Mouse (Mus musculus): ENCODE data around the gene Vps54. TPM values are rescaled to one million over a fixed set of nuclear protein-coding genes. Genes with fewer than 3 reads are reported as not detected.

The Vps54 gene
- polyA plus RNA-seq, 1 experiment from 2014 or later: 4.9 TPM

GRCm38 (mm10) chr11:21224446-21224845 lies 14.6 kb upstream of the Vps54 start:
- Histone ChIP-seq H3K9me3 (ENCODE audit: low read length) (no peaks in the 10 kb centered on the region), H3K36me3 (replicated peaks; ENCODE audit: insufficient read depth, low read length) (no peaks in the 10 kb centered on the region), H3K4me2 (ENCODE audit: low read depth, low read length) (no peak overlapping the region), H3K4me1 (ENCODE audit: insufficient read depth) (peaks cover 15% of the 10 kb centered on the region; the same call in 1 of the 2 replicates), H3K27me3 (ENCODE audit: insufficient read depth, low read length) (no peaks in the 10 kb centered on the region), H3K4me3 (ENCODE audit: low read depth, low read length) (no peak overlapping the region), H3K9ac (replicated peaks) (no peak overlapping the region), H3K27ac (ENCODE audit: low read depth) (0 out of 2 replicates have a peak overlapping the region, but pooled peaks have one; percentile 1)
- DNase-seq (no peak), ATAC-seq (0 out of 2 replicates have a peak, but pooled peaks have one; percentile 24)
- no peak for TF ChIP-seq CTCF (IDR thresholded peaks at IDR 0.05; ENCODE audit: low read depth)
- TF ChIP-seq EP300 (IDR thresholded peaks at IDR 0.05; ENCODE audit: low read depth): no peak

GRCm38 (mm10) chr11:21224983-21225382 lies 14.1 kb upstream of the Vps54 start:
- no peak overlapping the region for H3K4me2 ChIP-seq (ENCODE audit: low read depth, low read length)
- peaks cover 14% of the 10 kb centered on the region; the same call in 1 of the 2 replicates for H3K4me1 ChIP-seq (ENCODE audit: insufficient read depth)
- ATAC-seq (no peak), DNase-seq (no peak)
- H3K27me3 ChIP-seq (ENCODE audit: insufficient read depth, low read length): no peaks in the 10 kb centered on the region
- 0 out of 2 replicates have a peak overlapping the region, but pooled peaks have one; percentile 1 for H3K27ac ChIP-seq (ENCODE audit: low read depth)
- H3K4me3 ChIP-seq (ENCODE audit: low read depth, low read length): no peak overlapping the region
- no peak overlapping the region for H3K9ac ChIP-seq (replicated peaks)
- no peaks in the 10 kb centered on the region for H3K36me3 ChIP-seq (replicated peaks; ENCODE audit: insufficient read depth, low read length)
- no peaks in the 10 kb centered on the region for H3K9me3 ChIP-seq (ENCODE audit: low read length)
- TF ChIP-seq CTCF (IDR thresholded peaks at IDR 0.05; ENCODE audit: low read depth): no peak
- TF ChIP-seq EP300 (IDR thresholded peaks at IDR 0.05; ENCODE audit: low read depth): no peak

GRCm38 (mm10) chr11:21235381-21235780 lies 3.7 kb upstream of the Vps54 start:
- H3K4me1 ChIP-seq (ENCODE audit: insufficient read depth): 0 out of 2 replicates have a peak, but pooled peaks cover 3% of the 10 kb centered on the region
- no peak overlapping the region for H3K9ac ChIP-seq (replicated peaks)
- no peak overlapping the region for H3K4me2 ChIP-seq (ENCODE audit: low read depth, low read length)
- H3K4me3 ChIP-seq (ENCODE audit: low read depth, low read length): no peak overlapping the region
- no peaks in the 10 kb centered on the region for H3K36me3 ChIP-seq (replicated peaks; ENCODE audit: insufficient read depth, low read length)
- TF ChIP-seq CTCF (IDR thresholded peaks at IDR 0.05; ENCODE audit: low read depth): no peak
- no peak for TF ChIP-seq EP300 (IDR thresholded peaks at IDR 0.05; ENCODE audit: low read depth)
- H3K27ac ChIP-seq (ENCODE audit: low read depth): 0 out of 2 replicates have a peak overlapping the region, but pooled peaks have one; percentile 11
- no peaks in the 10 kb centered on the region for H3K27me3 ChIP-seq (ENCODE audit: insufficient read depth, low read length)
- H3K9me3 ChIP-seq (ENCODE audit: low read length): no peaks in the 10 kb centered on the region
- DNase-seq (no peak), ATAC-seq (no peak)

GRCm38 (mm10) chr11:21235821-21236220 lies 3.3 kb upstream of the Vps54 start:
- DNase-seq (no peak), ATAC-seq (no peak)
- Histone ChIP-seq H3K4me1 (ENCODE audit: insufficient read depth) (0 out of 2 replicates have a peak, but pooled peaks cover 3% of the 10 kb centered on the region), H3K9me3 (ENCODE audit: low read length) (no peaks in the 10 kb centered on the region), H3K27ac (ENCODE audit: low read depth) (no peak overlapping the region), H3K4me3 (ENCODE audit: low read depth, low read length) (no peak overlapping the region), H3K36me3 (replicated peaks; ENCODE audit: insufficient read depth, low read length) (no peaks in the 10 kb centered on the region), H3K9ac (replicated peaks) (no peak overlapping the region), H3K27me3 (ENCODE audit: insufficient read depth, low read length) (no peaks in the 10 kb centered on the region), H3K4me2 (ENCODE audit: low read depth, low read length) (no peak overlapping the region)
- TF ChIP-seq CTCF (IDR thresholded peaks at IDR 0.05; ENCODE audit: low read depth) (no peak), EP300 (IDR thresholded peaks at IDR 0.05; ENCODE audit: low read depth) (no peak)
- 74% methylated on average over 2 of the region's 2 CpGs for WGBS (ENCODE audit: insufficient replicate concordance)

GRCm38 (mm10) chr11:21236996-21237395 lies 2.1 kb upstream of the Vps54 start:
- no peak for DNase-seq
- Histone ChIP-seq H3K36me3 (replicated peaks; ENCODE audit: insufficient read depth, low read length) (no peaks in the 10 kb centered on the region), H3K27ac (ENCODE audit: low read depth) (no peak overlapping the region), H3K9ac (replicated peaks) (no peak overlapping the region), H3K4me1 (ENCODE audit: insufficient read depth) (peaks cover 7% of the 10 kb centered on the region; the same call in 1 of the 2 replicates), H3K27me3 (ENCODE audit: insufficient read depth, low read length) (no peaks in the 10 kb centered on the region), H3K4me2 (ENCODE audit: low read depth, low read length) (no peak overlapping the region), H3K9me3 (ENCODE audit: low read length) (no peaks in the 10 kb centered on the region), H3K4me3 (ENCODE audit: low read depth, low read length) (no peak overlapping the region)
- TF ChIP-seq CTCF (IDR thresholded peaks at IDR 0.05; ENCODE audit: low read depth) (no peak), EP300 (IDR thresholded peaks at IDR 0.05; ENCODE audit: low read depth) (no peak)
- no peak for ATAC-seq
- WGBS (ENCODE audit: insufficient replicate concordance): 73% methylated on average over 4 of the region's 4 CpGs

- WGBS (ENCODE audit: insufficient replicate concordance): 87% methylated on average over 2 of the region's 2 CpGs
- DNase-seq: no peak
- ATAC-seq: no peak
Measured at GRCm38 (mm10) chr11:21237474-21238278, 1.4 kb upstream of the Vps54 start.

More at GRCm38 (mm10) chr11:21237474-21238278, 1.4 kb upstream of the Vps54 start:
- no peaks in the 10 kb centered on the region for H3K9me3 ChIP-seq (ENCODE audit: low read length)
- peak overlapping the region; percentile 95 for H3K27ac ChIP-seq (ENCODE audit: low read depth)
- peak overlapping the region; percentile 91 for H3K4me2 ChIP-seq (ENCODE audit: low read depth, low read length)
- peaks cover 7% of the 10 kb centered on the region; the same call in 1 of the 2 replicates for H3K4me1 ChIP-seq (ENCODE audit: insufficient read depth)
- H3K4me3 ChIP-seq (ENCODE audit: low read depth, low read length): peak overlapping the region; percentile 83
- TF ChIP-seq CTCF (IDR thresholded peaks at IDR 0.05; ENCODE audit: low read depth): no peak
- no peak for TF ChIP-seq EP300 (IDR thresholded peaks at IDR 0.05; ENCODE audit: low read depth)
- H3K9ac ChIP-seq (replicated peaks): peak overlapping the region; percentile 93; the same call in 1 of the 2 replicates
- H3K27me3 ChIP-seq (ENCODE audit: insufficient read depth, low read length): no peaks in the 10 kb centered on the region
- H3K36me3 ChIP-seq (replicated peaks; ENCODE audit: insufficient read depth, low read length): no peaks in the 10 kb centered on the region

Measured in liver, postnatal 0 days (tissue).